Mouse (Mus musculus) kidney, postnatal 36 days (tissue): ENCODE results near the gene Mta2.
"Not testable (repeated sequence)": the region's sequence is repeated elsewhere in the genome, so short reads cannot be mapped to it uniquely, and the experiment has no call there.

Experiments
- DNase-seq, 2 experiments: peaks; one replicate each; pipeline ENCODE4 v3.0.0; 2021 to 2022; ENCODE audit warnings: mixed read lengths in 2 of 2

Gene Mta2

DNA sequence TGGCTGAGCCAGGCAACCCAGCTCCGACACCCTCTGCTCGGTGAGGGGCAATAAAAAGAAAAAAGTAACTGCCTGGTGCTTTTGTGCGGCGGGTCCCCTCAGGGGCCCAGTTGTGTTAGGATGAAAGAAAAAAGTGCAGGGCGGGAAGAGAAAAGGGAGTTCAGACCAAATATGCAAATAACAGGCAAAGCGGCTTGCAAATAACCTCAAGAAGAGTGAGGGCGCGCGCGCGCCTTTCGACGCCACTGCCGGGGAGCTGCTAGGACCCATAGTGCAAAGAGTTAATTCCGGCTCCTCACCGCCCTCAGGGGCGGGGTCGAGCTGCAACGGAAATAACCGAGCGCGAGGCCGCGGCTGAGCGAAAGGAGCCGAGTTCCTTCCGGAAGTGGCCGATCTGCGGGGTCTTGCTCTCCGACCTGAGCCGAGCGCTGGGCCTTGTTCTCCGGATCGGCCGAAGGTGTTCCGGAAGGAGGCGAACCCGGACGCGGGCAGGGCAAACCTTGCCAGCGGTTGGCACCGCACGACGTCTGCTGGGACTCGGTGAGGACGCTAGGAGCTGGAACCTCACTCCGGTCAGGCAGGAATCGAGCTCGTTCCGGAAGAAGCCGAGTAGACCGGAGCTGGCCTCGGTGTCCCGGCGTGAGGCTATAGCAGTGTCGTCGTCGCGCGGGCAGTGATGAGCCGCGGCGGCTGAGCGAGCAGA, at the start of gene Mta2:
Gene Mta2 (plus strand): TSS at position 361 of the 703 bp plus-strand sequence.
- DNase-seq, result peak; percentile 97 to 99

DNA sequence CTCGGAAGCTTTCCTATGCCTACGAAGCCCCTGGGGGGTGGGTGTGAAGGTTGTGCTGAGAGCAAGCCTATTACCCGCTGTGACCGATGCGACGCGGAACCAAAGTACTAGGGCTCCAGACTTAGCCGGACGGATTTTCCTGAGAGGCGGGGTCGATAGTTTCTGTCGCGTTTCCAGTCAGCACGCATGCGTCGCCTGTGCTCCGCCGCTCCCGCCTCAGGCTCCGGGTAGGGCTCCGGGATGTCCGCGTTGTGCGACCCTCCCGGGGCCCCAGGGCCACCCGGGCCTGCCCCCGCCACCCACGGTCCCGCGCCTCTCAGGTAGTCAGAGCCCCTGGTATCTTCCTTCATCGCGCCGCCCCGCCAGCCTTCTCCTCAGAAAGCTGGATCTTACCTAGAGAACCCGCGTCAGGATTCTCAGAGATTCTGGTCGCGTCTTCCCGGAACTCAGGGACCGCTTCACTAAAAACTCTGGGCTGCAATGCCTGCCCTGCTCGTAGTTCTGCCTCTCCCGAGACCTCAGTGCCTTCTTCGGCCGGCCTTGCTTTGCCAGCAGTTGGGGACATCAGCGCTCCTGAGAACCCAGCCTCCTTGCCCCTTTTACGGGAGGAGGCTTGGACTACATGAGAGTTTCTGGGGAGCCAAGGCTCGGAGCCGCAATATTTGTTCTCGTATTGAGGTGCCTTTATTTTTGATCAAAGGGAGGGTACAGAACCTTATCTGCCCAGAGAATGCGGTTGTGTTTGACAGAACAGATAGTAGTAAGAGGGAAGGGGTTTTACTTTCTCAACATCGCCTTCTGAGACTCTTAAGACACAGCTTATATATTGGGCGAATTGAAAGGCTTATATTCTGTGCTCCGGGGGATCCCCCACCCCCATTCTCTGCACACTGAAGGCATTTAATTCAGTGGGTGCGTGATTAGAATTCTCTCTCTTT, 48.6 kb upstream of the Mta2 start, which contains the start of gene Ints5:
Gene Ints5 (plus strand): TSS at position 177 of the 938 bp plus-strand sequence.
- peak; percentile 83 to 91 for DNase-seq

DNA sequence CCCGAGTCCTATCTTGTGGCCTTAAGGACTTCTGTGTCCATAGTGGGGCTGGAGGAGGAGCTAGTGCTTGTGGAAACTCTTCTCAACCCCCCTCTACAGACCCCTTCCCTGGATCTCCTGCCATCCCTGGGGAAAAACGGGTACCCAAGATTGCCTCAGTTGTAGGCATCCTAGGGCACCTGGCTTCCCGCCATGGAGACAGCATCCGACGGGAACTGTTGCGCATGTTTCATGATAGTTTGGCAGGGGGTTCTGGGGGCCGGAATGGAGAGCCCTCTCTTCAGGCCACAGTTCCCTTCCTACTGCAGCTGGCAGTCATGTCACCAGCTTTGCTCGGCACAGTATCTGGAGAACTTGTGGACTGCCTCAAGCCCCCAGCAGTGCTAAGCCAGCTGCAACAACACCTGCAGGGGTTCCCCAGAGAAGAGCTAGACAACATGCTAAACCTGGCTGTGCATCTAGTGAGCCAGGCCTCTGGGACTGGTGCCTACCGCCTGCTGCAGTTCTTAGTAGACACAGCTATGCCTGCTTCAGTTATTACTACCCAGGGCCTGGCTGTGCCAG, 46.2 kb upstream of the Mta2 start:
- no peak for DNase-seq

GRCm38 (mm10) chr19:8896231-8896630, 45.4 kb upstream of the Mta2 start:
- DNase-seq, result not testable (repeated sequence)

DNA sequence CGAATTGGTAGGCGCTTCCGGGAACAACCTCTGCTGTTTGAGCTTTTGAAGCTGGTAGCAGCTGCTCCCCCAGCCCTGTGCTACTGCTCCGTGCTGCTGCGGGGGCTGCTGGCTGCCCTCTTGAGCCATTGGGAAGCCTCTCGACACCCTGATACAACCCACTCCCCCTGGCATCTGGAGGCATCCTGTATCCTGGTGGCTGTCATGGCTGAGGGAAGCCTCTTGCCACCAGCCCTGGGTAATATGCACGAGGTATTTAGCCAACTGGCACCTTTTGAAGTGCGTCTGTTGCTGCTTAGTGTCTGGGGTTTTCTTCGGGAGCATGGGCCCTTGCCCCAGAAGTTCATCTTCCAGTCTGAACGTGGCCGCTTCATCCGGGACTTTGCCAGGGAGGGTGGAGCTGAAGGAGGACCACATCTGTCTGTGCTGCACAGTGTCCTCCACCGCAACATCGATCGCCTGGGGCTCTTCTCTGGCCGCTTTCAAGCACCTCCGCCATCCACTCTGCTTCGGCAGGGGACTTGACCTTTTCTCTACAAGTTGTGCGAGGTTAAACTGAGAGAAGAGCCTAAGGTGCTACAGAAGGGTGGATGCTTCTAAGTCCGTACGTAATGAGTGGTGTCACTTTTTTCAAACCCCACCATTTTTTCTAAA, 44.3 kb upstream of the Mta2 start:
- DNase-seq, result peak; percentile 42 to 77

DNA sequence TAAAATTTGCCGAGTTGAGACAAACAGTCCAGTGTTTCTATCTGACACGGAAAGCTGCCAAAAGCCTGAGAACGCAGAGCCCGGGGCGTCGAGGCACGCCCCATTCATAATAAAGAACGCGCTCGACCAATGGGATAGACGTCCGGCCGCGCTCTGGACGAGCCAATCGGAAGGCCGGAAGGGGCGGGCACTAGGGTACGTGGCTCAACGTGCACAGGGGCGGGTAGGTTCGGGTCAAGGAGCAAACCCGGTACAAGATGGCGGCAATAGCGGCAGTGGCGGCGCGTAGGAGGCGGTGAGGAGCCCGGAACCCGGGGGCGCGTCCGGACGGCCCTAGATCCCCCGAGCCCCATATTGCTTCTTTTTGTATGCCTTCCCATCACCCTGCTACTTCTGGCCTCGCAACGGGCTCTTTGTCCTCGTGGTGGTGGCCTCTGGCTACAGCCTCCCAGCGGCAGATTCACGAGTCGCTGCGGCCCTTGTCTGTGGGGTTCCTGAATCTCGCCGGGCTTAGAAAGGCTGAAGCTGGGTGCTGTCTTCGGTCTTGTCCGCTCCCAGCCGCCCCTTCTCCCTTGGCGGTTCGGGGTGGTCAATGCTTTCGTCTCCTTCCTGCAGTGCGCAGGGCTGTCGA, 43.7 kb upstream of the Mta2 start, which contains the start of gene Ganab:
Gene Ganab (plus strand): TSS at position 207 of the 631 bp plus-strand sequence.
- peak; percentile 97 to 98 for DNase-seq

DNA sequence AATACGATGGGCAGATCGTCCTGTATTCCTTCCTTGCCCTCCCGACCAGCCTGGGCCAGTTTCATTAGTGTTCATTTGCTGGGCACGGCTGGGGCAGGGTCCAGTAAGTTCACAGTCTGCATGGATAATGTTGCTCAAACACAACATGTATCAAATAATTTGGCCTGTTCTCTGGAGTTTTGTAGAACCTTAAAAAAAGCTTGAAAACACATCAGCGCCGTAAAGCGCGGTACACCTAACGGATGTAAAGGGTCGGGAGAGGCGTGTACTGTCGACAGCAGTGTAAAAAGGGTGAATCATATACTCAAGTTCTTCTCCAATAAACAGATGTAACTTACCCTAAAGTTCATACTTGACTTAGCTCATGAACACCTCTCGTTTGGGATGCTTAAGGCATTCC, 43.1 kb upstream of the Mta2 start:
- peak; percentile 25 to 36 for DNase-seq

DNA sequence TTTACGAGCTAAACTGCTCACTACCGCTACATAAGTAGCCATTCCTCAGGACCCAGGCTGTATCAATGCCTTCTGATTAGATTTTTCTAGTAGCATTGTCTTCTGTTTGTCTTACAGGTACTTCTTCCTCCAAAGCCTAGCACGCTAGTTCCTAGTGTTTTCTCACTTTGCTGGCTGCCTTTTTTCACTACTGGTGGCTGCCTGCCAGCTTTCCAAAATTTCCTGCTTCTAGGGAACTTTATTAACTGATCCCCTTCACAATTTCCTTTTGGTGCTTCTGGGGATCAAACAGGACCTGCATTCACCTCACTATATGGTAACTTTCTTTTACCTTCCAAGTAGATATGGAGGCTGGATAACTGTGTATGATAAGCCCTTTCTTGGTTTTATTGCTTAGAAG, 42.6 kb upstream of the Mta2 start:
- peak in 1 of 2 experiments; percentile 38 for DNase-seq

- DNase-seq, result no peak
These were observed 38.3 kb upstream of the Mta2 start for GRCm38 (mm10) chr19:8903412-8903811.

DNA sequence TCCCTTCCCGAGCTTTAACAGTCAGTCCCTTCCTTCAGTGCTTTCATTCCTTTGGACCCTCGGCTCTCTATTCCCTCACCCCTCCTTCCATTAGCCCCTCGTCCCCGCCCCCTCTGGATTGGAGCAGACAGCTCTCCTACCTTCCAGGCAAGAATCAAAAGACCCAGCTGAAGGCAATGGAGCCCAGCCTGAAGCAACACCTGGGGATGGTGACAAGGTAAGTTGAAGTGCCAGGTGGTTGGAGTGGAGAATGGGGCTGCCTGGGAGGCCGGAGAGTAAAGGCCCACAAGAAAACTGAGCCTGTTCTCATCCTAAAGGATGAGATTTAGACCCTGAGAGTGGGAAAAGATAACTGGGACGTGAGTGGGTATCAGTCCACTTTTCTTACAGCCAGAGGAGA, 33.1 kb upstream of the Mta2 start:
- DNase-seq, result no peak

DNA sequence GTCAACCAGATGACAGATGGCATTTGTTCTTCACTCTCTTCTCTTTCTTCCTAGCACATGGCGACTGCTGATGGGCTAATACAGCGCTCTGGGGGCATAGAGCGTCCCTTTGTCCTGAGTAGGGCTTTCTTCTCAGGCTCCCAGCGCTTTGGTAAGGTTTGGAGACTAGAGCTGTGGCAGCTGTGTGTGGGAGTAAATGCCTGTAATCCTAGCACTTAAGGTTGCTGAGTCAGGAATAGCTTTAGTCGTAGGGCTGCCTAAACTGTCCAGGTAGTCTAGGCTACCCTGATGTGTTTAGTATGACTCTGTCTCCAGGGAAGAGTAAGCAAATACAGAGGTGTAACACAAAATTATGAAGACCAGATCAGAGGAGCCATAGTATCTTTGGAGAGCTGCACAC, 29.9 kb upstream of the Mta2 start:
- no peak for DNase-seq

GRCm38 (mm10) chr19:8914212-8914611, 27.5 kb upstream of the Mta2 start:
- DNase-seq, result no peak

- no peak for DNase-seq
These were observed 22.7 kb upstream of the Mta2 start for GRCm38 (mm10) chr19:8919000-8919399.

GRCm38 (mm10) chr19:8919684-8920072, 22.0 kb upstream of the Mta2 start:
- DNase-seq, result no peak

GRCm38 (mm10) chr19:8920073-8920736, 21.5 kb upstream of the Mta2 start, which contains the start of gene B3gat3:
Gene B3gat3, plus strand, starts transcription at chr19:8920374.
- peak; percentile 97 to 98 for DNase-seq

DNA sequence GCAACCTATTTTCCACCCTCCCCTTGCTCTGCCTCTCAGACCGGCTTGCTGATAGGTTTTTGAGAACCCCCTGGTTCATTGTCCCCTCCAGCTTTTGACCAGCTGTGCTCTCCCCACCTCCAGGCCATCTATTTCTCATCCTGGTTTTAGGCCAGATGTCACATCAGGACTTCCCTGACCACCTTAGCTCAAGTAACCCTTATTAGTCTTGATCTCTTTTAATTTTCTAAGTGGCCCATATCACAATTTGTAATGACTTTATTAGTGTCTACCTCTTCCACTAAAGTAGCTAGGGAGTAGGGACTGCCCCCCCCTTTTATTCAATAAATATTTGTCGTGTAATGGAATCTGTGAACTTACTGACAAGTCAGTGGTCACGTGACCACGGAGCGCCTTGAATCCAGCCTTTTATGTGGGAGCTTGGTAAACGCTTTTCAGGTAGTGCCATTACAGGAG, 20.8 kb upstream of the Mta2 start:
- peak; percentile 57 to 64 for DNase-seq

DNA sequence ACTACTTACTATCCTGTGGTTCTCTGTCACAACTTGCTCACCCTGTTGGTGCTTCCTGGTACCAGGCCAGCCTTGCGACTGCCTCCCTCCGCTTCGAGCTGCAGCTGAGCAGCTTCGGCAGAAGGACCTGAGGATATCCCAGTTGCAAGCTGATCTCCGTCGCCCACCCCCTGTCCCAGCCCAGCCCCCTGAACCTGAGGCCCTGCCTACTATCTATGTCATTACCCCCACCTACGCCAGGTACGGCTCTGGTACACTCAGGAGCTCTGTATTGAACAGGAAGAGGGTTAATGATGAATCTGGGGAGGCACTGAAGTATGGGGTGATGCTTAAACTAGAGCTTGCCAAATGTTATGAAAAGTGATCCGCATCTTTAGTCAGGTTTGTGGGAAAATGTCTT, 19.9 kb upstream of the Mta2 start:
- DNase-seq, result no peak

- DNase-seq, result no peak
These were observed 14.9 kb upstream of the Mta2 start for GRCm38 (mm10) chr19:8926766-8927165.

DNA sequence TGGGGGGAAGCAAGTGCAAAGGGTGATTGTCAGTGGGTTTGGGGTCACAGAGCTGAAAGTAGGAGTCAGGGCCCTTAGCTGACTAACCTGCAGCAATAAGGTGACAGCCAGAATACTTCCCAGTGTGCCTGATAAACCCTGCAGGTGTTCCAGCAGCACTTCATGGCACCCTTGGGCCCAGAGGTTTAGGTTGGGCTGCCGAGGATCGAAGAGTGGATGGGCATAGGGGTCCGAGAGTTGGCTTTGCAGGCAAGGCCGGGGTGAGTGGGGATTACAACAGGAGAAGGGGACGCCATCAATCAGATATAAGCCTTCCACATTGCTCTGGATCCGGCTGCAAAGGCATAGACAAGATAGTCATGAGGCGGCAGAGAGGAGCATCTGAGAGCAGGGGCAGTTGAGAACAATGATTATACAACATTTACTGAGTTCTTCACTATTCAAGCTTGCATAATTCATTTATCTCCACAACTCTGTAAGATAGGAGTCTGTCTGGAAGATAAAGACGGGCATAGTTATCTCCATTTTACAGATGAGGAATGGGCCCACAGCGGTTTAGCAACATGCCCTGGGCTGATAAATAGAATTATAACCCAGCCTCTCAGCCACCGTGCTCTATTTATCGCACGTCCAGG, 13.7 kb upstream of the Mta2 start:
- no peak for DNase-seq

DNA sequence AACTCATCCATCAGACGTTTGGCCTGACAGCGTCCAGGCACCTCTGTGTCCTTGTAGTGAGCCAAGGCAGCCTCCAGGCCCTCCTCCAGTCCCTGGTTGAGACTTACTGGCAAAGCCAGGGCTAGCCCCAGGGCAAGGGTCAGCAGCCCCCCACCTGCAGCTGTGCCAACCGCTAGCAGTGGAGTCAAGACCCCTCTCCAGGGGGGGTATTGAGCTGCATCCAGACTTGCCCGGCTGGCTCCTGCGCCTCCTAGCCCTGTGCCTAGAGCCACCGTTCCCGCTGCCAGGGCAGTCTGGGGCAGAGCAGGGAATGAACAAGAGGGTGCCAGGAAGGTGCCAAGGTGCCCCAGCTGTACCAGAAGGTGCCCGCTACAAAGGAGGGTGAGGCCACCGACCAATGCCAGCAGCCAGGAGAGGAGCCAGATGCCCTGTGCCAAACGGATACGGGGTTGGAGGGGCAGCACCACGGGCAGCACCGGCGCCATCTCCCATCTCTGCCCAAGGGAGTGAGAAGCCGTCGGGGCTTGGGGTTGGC, 12.9 kb upstream of the Mta2 start:
- DNase-seq, result no peak
